ENCODE assay signal across 15 mouse cellular contexts in genomic region chr4:53127266-53127665, GRCm38 (mm10).
"Had no signal": no experiment of that assay in that cellular context is flagged by ENCODE, and none has a peak within 500 bp of the region (broad histone marks: within the 10 kb centered on the region; RNA-seq: fewer than 3 reads in every experiment).

No protein-coding gene starts in this region.

- H3K9ac ChIP-seq: limb, embryonic 13.5 days; liver, embryonic 13.5 days; neural tube, embryonic 13.5 days had no signal

- H3K4me3 ChIP-seq: limb, embryonic 13.5 days; liver, embryonic 13.5 days; midbrain, embryonic 10.5 days; neural tube, embryonic 13.5 days had no signal

- H3K4me2 ChIP-seq: limb, embryonic 13.5 days; liver, embryonic 13.5 days; neural tube, embryonic 13.5 days had no signal

- H3K27ac ChIP-seq: kidney, postnatal 0 days; limb, embryonic 13.5 days; liver, embryonic 13.5 days; midbrain, embryonic 10.5 days; neural tube, embryonic 13.5 days had no signal

- H3K27me3 ChIP-seq: limb, embryonic 13.5 days; liver, embryonic 13.5 days; neural tube, embryonic 13.5 days had no signal

- DNase-seq: kidney, adult 9 months; kidney, postnatal 36 days; layer of hippocampus, postnatal 36 days; liver, embryonic 13.5 days; lung, adult 18-20 months; midbrain, embryonic 14.5 days; retina, postnatal 1 day; right cerebral cortex, postnatal 4 days; spleen, adult 18-20 months; thymus, adult 18-20 months; thymus, postnatal 14 days had no signal

- H3K4me1 ChIP-seq: neural tube, embryonic 13.5 days had no signal
